Mouse (Mus musculus) layer of hippocampus, postnatal 25 days (tissue): ENCODE data around the gene Arhgap44. TPM values are rescaled to one million over a fixed set of nuclear protein-coding genes. Genes with fewer than 3 reads are reported as not detected.

Experiments
- DNase-seq, 2 experiments: peaks; one replicate each; pipeline ENCODE4 v3.0.0; 2022; ENCODE audit warnings: mixed read lengths in 2 of 2, low spot score in 1 of 2; ENCODE audit errors: extremely low spot score in 1 of 2
- total RNA-seq, 2 experiments: library from RNA; stranded (reverse); gene quantifications; 2 replicates each; pipeline ENCODE4 v1.2.3; 2021

Arhgap44 gene
- total RNA-seq: 100 to 1,000 TPM; 118 to 123 TPM

- DNase-seq: peak; percentile 68 to 71
These were observed at the start of gene Arhgap44 for GRCm38 (mm10) chr11:65162767-65163120. Gene Arhgap44 (minus strand): TSS chr11:65162961.

GRCm38 (mm10) chr11:65211701-65212100 lies 48.9 kb upstream of the Arhgap44 start:
- DNase-seq: no peak

- no peak for DNase-seq
These were observed 46.7 kb upstream of the Arhgap44 start for GRCm38 (mm10) chr11:65209441-65209840.

- no peak for DNase-seq
These were observed 42.5 kb upstream of the Arhgap44 start for GRCm38 (mm10) chr11:65205306-65205705.

- no peak for DNase-seq
These were observed 41.9 kb upstream of the Arhgap44 start for GRCm38 (mm10) chr11:65204651-65205050.

GRCm38 (mm10) chr11:65203020-65203419 lies 40.3 kb upstream of the Arhgap44 start:
- no peak for DNase-seq

- no peak for DNase-seq
These were observed 39.5 kb upstream of the Arhgap44 start for GRCm38 (mm10) chr11:65202236-65202635.

GRCm38 (mm10) chr11:65198026-65198425 lies 35.3 kb upstream of the Arhgap44 start:
- DNase-seq: no peak

- peak; percentile 58 to 95 for DNase-seq
These were observed 34.5 kb upstream of the Arhgap44 start for GRCm38 (mm10) chr11:65197280-65197679.

- DNase-seq: no peak
These were observed 24.2 kb upstream of the Arhgap44 start for GRCm38 (mm10) chr11:65186974-65187373.

GRCm38 (mm10) chr11:65185114-65185513 lies 22.4 kb upstream of the Arhgap44 start:
- DNase-seq: no peak

GRCm38 (mm10) chr11:65170121-65170750 lies 7.5 kb upstream of the Arhgap44 start:
- DNase-seq: no peak

GRCm38 (mm10) chr11:65161881-65162766 lies 637 bp downstream of the Arhgap44 start:
- DNase-seq: peak in 1 of 2 experiments; percentile 26

GRCm38 (mm10) chr11:65160991-65161880 lies 1.5 kb downstream of the Arhgap44 start:
- no peak for DNase-seq

- no peak for DNase-seq
These were observed 3.0 kb downstream of the Arhgap44 start, which contains the start of gene 1700086D15Rik for GRCm38 (mm10) chr11:65159791-65160190. Gene 1700086D15Rik (minus strand): TSS chr11:65159891.

GRCm38 (mm10) chr11:65158658-65158990 lies 4.1 kb downstream of the Arhgap44 start:
- no peak for DNase-seq

- DNase-seq: no peak
These were observed 4.6 kb downstream of the Arhgap44 start for GRCm38 (mm10) chr11:65157966-65158657.

- no peak for DNase-seq
These were observed 9.8 kb downstream of the Arhgap44 start for GRCm38 (mm10) chr11:65153006-65153405.

- DNase-seq: no peak
These were observed 14.3 kb downstream of the Arhgap44 start for GRCm38 (mm10) chr11:65148441-65148840.

GRCm38 (mm10) chr11:65142838-65143417 lies 19.8 kb downstream of the Arhgap44 start:
- DNase-seq: no peak
